Mouse (Mus musculus) cerebellum, adult 9-11 months (tissue): ENCODE measurements around the gene Atm.

Source experiments
- DNase-seq: peaks from one replicate; pipeline ENCODE4 v3.0.0; 2022

Gene Atm

DNA sequence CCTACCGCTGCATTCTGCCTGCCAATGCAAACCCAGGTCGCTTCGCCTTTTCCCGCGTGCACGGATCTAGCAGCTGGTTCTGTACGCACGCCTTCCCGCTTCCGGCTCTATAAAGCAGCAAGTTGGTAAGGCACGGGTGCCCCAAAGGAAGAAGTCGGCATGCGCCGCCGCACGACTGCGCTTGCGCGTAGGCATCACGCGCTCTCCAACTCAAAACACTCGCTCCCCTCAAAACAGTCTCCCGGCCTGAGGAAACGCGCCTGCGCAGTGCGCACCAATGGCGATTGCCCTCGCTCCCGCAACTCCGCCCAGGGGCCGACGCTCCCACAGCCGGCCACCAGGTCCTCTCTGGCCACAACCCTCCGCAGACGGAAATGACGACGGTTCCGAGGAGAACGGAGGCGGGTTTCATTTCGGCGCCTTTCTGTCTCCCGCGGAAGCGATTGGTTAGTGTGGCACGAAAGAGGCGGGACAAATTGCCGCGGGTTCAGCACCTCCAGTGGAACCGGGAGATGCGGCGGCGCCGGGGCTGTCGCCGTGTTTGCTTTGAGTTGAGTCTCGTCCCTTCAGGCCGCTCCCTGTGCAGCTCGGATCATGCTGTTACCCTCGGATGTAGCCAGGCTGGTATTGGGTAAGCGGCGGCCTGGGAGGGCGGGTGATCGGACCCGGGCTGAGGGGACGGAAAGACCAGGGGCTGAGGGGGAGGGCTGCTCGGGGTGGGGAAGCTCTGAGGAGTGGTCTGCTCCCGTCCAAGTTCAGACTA lies at the start of gene Atm, which contains the start of gene Npat:
Gene Atm, minus strand, starts transcription at position 183 of the 763 bp plus-strand sequence.
Gene Npat, plus strand, starts transcription at position 490 of the 763 bp plus-strand sequence.
- DNase-seq = peak; percentile 100

DNA sequence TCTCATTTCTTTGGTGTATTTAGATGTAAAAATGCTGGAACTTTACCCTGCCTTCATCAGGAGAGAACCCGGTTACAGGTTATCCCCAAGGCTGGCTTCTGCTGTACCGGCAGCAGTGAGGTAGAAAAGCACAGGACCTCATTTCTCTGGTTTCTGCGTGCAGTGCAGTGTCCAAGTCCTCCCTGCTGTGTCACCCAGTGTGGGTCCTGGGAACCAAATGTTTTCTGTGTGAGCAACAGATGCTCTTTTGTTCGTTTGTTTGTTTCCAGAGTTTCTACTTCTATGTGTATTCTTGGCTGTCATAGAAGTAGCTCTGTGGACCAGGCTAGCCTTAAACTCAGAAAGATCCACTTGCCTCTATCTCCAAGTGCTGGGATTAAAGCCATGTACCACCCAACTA lies 45.3 kb upstream of the Atm start:
- DNase-seq = peak; percentile 69

- DNase-seq = no peak
Observed at GRCm38 (mm10) chr9:53575721-53576120, 39.2 kb upstream of the Atm start.

GRCm38 (mm10) chr9:53572516-53573307 lies 36.2 kb upstream of the Atm start:
- DNase-seq = no peak

DNA sequence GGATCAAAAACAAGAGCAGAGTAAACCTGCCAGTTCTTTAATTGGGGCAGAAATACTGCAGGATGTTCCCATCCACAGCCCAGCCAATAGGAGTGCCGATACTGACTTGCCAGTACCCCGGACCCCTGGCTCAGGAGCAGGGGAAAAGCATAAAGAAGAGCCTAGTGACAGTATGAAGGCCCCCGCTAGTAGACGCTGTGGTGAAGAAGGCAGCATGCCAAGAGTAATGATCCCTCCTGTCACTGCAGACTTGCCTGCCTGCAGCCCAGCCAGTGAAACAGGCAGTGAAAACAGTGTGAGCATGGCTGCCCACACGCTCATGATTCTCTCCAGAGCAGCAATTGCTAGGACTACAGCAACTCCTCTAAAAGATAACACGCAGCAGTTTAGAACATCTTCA lies 34.1 kb upstream of the Atm start:
- DNase-seq = peak; percentile 37

GRCm38 (mm10) chr9:53537336-53537965 lies 911 bp upstream of the Atm start:
- DNase-seq = no peak

DNA sequence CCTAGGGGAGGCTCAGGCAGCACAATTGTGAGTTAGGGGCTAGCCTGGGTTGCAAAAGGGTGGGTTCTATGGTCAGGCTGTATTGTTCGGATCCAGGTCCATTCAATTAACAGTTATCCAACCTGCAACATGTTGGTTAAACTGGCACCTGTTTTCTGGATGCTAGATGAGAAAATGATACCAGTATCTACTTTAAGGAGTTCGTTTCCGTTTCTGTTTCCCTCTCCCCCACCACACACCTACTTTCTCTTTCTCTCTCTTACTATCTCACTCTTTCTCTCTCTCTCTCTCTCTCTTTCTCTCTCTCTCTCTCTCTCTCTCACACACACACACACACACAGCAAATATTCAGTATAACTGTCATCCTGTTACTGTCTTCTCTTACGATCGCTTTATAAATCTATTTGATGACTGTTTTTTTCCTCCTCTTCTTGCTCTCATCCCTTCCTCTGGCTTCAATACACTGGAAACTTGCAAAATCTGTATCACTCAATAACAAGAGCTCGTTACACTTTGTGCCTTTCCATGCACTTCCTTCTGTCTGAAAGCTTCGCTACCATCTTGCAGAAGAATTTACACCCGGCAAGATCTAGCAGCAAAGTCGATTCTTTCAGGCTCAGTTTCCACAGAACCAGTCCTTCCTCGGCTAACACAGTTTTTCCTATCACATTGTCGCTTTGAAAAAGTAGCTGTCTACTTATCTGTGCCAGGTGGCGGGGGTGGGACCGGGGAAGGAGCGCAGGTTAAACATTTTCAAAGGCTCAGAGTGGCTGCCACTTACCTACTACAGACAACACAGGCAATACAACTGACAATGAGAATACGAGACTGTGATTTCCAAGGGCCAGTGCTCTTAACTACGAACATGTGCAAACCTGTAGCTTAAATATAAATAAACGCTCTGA lies 872 bp downstream of the Atm start:
- DNase-seq = peak; percentile 17

- DNase-seq = no peak
Observed at GRCm38 (mm10) chr9:53517373-53518009, 19.0 kb downstream of the Atm start.

GRCm38 (mm10) chr9:53514091-53514490 lies 22.4 kb downstream of the Atm start:
- no peak for DNase-seq

DNA sequence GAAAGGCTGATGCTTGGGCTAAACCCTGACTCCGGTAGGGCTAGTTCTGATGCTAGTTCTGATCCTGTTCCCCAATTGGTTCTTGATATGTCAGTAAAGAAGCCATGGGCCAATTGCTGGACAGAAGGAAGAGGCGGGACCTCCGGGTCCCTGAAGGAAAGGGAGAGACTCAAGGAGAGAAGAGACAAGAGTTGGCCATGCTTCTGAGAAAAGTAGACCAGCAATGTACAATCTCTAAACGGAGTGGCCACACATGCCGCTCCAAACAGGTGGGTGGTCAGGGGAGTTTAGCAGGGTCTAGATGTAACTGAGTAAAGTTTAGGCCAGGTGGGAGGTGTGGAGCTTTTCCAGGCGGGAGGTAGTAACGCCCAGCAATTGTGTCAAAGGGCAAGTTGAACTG lies 28.5 kb downstream of the Atm start:
- no peak for DNase-seq

GRCm38 (mm10) chr9:53485886-53486285 lies 50.7 kb downstream of the Atm start:
- no peak for DNase-seq

GRCm38 (mm10) chr9:53472806-53473518 lies 63.6 kb downstream of the Atm start:
- no peak for DNase-seq

GRCm38 (mm10) chr9:53452038-53452437 lies 84.5 kb downstream of the Atm start:
- DNase-seq = no peak

GRCm38 (mm10) chr9:53450609-53451008 lies 85.9 kb downstream of the Atm start:
- DNase-seq = no peak

DNA sequence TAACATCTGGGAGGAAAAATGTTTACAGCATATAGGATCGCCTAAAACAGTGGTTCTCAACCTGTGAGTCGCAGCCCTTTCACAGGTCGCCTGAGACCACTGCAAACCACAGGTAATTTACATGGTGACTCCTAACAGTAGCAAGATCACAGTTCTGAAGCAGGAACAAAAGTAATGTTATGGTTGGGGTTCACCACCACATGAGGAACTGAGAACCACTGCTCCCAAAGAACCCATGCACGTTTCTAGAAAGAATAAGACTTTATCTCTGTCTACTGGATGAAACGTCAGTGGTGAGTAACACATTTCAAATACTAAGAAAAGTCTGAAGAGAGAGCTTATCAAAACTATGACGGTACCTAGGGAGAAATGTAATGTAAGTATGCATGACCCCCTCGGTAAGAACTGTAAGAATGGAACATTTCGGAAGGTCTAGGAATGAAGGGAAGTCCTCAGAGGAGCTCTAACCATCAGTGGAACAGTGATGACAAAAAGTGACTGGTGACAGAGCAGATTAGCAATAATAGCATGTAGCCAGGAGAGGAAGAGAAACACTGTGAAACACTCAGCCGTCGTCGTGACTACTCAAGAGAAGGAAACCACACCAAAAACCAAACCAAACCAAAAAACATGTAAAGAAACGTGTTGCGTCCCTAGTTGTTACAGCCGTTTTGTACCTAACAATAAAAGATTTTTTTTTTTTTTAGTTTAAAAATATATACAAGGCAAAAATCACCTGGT lies 100.5 kb downstream of the Atm start:
- no peak for DNase-seq

DNA sequence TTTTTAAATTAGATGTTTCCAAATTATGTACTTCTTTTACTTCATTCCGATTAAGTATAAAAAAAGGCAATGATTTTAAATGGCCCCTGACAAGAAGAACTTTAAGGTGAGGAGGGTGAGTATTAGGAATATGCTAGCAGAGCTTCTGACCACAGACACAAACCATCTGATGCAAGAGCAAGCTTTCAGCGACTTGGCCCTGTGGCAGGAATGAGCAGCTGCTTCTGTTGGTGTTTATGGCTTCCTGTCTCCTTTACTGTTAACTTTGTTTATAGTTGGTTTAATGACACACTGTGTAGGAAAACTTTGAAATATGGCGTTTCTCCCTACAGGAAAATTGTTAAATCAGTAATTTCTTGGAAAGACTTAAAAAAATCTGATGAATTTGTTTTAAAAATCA lies 108.9 kb downstream of the Atm start:
- no peak for DNase-seq

GRCm38 (mm10) chr9:53426726-53427125 lies 109.8 kb downstream of the Atm start:
- no peak for DNase-seq

GRCm38 (mm10) chr9:53422133-53422896 lies 114.2 kb downstream of the Atm start:
- no peak for DNase-seq

DNA sequence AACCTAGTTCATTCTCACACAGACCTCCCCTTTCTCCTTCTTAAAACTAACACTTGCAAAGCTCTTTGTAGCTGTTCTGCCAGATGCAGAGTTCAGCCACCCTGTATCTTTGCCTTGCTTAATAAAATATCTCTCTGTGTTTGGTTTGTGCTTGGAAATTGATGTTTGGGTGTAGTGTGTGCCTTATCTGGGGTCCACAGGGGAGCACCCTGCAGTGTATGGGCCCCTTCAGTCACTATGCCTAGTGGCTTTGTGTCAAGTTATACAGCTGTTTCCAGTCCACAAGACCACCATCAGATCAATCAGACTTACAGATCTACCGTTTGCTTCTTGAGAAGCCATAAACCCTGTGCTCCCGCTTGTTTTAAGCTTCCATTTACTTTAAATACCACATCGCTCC lies 127.1 kb downstream of the Atm start:
- DNase-seq = no peak

- no peak for DNase-seq
Observed at GRCm38 (mm10) chr9:53408953-53409361, 127.6 kb downstream of the Atm start.
